Mouse (Mus musculus): ENCODE measurements around the gene Crlf2. TPM values are rescaled to one million over a fixed set of nuclear protein-coding genes. Genes with fewer than 3 reads are reported as not detected.

Gene Crlf2
- 9.3 and 18.1 TPM in 2 replicates for polyA plus RNA-seq (2014; fragmentation: Nextera tagmentation; extraction: Ambion mirVana)

DNA sequence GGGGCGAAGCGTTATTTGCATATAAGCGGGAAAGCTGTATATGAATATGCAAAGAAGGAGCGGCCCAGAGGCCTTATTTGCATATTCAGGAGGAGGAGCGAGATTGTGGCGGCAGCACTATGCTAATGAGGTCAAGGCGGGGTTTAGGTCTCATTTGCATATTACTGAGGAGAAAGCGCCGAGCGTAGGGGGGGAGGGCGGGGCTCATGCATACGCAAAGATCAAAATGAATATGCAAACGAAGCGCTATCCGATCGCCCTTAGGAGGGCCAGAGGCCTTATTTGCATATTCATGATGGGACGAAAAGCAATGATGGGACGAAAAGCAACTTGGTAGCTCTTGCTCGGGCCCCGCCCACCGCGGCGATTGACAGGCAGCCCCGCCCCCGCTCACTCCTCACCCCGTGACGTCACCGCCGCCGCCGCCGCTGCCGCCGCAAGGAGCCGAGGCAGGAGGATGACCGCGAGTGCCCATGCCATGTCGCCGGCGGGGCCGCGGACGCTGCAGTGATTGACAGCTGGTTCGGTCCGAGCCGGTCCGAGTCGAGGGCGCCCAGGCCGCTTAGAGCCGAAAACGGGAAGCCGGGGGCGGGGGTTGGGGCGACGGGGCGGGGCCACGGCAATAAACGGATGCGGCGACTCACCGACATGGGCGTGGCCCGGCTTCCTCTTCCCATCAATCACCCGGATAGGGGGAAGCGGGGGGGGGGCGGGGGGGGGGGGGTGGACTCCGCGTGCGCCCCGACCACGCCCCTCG is at the start of gene Crlf2:
Gene Crlf2, minus strand, starts transcription at position 590 of the 757 bp plus-strand sequence.
- peak within 1 kb of the TSS; percentile 96 for H3K27ac ChIP-seq (replicated peaks; ENCODE audit: low read depth, low read length)
- peaks cover 29% of the 10 kb centered on the region for H3K9me3 ChIP-seq (ENCODE audit: control insufficient read depth, low read length)
- 0 out of 2 replicates have a peak, but pooled peaks cover 3% of the 10 kb centered on the region for H3K36me3 ChIP-seq (ENCODE audit: control insufficient read depth, insufficient read depth, low read length)
- H3K27me3 ChIP-seq (ENCODE audit: control insufficient read depth, insufficient read depth, low read length) = no peaks in the 10 kb centered on the region
- no peaks in the 10 kb centered on the region for H3K4me1 ChIP-seq (ENCODE audit: control insufficient read depth, insufficient read depth, low read length)
- under 1% methylated on average over 67 of the region's 73 CpGs for WGBS
- peak within 1 kb of the TSS; percentile 56 for H3K4me3 ChIP-seq (replicated peaks; ENCODE audit: low read depth, low read length)
- ATAC-seq (ENCODE audit: low FRiP score, low TSS enrichment) (peak; percentile 71), DNase-seq (peak; percentile 96)
- H3K4me2 ChIP-seq (ENCODE audit: low read length) = peak within 1 kb of the TSS; percentile 48
- H3K9ac ChIP-seq (replicated peaks; ENCODE audit: low read length) = no peak within 1 kb of the TSS; the same call in 1 of the 2 replicates

- Histone ChIP-seq H3K36me3 (ENCODE audit: control insufficient read depth, insufficient read depth, low read length) (no peaks in the 10 kb centered on the region), H3K4me3 (replicated peaks; ENCODE audit: low read depth, low read length) (no peak overlapping the region), H3K9ac (replicated peaks; ENCODE audit: low read length) (no peak overlapping the region), H3K27me3 (ENCODE audit: control insufficient read depth, insufficient read depth, low read length) (no peaks in the 10 kb centered on the region), H3K9me3 (ENCODE audit: control insufficient read depth, low read length) (peaks cover 30% of the 10 kb centered on the region), H3K4me1 (ENCODE audit: control insufficient read depth, insufficient read depth, low read length) (no peaks in the 10 kb centered on the region), H3K4me2 (ENCODE audit: low read length) (no peak overlapping the region), H3K27ac (replicated peaks; ENCODE audit: low read depth, low read length) (no peak overlapping the region)
- 49% methylated on average over 1 of the region's 1 CpGs for WGBS
- ATAC-seq (ENCODE audit: low FRiP score, low TSS enrichment) (no peak), DNase-seq (peak; percentile 65)
These were observed 43.8 kb upstream of the Crlf2 start for GRCm38 (mm10) chr5:109602585-109602984.

DNA sequence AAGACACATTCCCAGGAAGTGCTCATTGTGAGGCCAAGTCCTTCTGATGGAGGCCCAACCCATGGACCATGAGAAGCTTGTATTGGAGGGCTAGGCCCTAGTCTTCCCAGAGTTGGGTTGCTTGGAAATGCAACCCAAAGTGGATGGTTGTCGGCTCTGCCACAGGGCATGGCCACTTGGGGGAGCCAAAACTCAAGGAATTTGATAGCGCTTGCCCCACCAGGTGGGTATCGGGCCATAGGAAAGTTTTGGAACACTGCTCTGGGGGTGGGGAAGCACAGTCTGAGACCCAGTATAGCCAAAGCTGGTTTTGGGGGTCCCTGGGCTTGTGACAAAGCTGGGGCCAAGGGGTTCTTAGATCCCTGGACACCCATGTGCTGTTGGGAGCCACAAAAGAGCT is 42.3 kb upstream of the Crlf2 start:
- no peak for ATAC-seq (ENCODE audit: low FRiP score, low TSS enrichment)
- 32% methylated on average over 3 of the region's 3 CpGs for WGBS
- peak; percentile 39 for DNase-seq
- Histone ChIP-seq H3K27ac (replicated peaks; ENCODE audit: low read depth, low read length) (no peak overlapping the region), H3K4me1 (ENCODE audit: control insufficient read depth, insufficient read depth, low read length) (no peaks in the 10 kb centered on the region), H3K36me3 (ENCODE audit: control insufficient read depth, insufficient read depth, low read length) (no peaks in the 10 kb centered on the region), H3K4me3 (replicated peaks; ENCODE audit: low read depth, low read length) (no peak overlapping the region), H3K27me3 (ENCODE audit: control insufficient read depth, insufficient read depth, low read length) (no peaks in the 10 kb centered on the region), H3K4me2 (ENCODE audit: low read length) (no peak overlapping the region), H3K9ac (replicated peaks; ENCODE audit: low read length) (no peak overlapping the region), H3K9me3 (ENCODE audit: control insufficient read depth, low read length) (peaks cover 44% of the 10 kb centered on the region)

- no peak overlapping the region for H3K4me2 ChIP-seq (ENCODE audit: low read length)
- H3K27ac ChIP-seq (replicated peaks; ENCODE audit: low read depth, low read length) = no peak overlapping the region
- H3K9me3 ChIP-seq (ENCODE audit: control insufficient read depth, low read length) = peaks cover 42% of the 10 kb centered on the region
- DNase-seq (no peak), ATAC-seq (ENCODE audit: low FRiP score, low TSS enrichment) (no peak)
- no peak overlapping the region for H3K4me3 ChIP-seq (replicated peaks; ENCODE audit: low read depth, low read length)
- no peaks in the 10 kb centered on the region for H3K4me1 ChIP-seq (ENCODE audit: control insufficient read depth, insufficient read depth, low read length)
- no peaks in the 10 kb centered on the region for H3K36me3 ChIP-seq (ENCODE audit: control insufficient read depth, insufficient read depth, low read length)
- H3K27me3 ChIP-seq (ENCODE audit: control insufficient read depth, insufficient read depth, low read length) = no peaks in the 10 kb centered on the region
- H3K9ac ChIP-seq (replicated peaks; ENCODE audit: low read length) = no peak overlapping the region
These were observed 40.1 kb upstream of the Crlf2 start for GRCm38 (mm10) chr5:109598876-109599275.

DNA sequence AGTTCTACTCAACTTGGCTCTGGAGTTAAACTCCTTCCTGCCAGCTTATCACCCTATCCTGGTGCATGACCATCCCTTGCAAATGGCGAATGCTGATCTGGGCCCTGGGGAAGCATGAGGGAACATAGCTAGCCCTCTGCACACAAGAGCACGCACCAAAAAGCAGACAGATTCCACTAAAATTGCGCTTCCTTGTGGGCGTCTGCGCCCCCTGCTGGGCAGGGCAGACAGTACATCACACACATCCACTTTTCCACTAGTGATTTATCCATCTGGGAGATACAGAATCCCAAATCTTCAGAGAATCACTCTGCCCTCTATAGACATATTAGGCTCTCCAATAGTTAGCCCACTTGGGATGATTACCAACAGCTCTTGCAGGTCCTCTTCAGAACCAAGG is 37.9 kb upstream of the Crlf2 start:
- H3K4me1 ChIP-seq (ENCODE audit: control insufficient read depth, insufficient read depth, low read length) = no peaks in the 10 kb centered on the region
- no peak overlapping the region for H3K4me2 ChIP-seq (ENCODE audit: low read length)
- WGBS = 45% methylated on average over 5 of the region's 5 CpGs

DNA sequence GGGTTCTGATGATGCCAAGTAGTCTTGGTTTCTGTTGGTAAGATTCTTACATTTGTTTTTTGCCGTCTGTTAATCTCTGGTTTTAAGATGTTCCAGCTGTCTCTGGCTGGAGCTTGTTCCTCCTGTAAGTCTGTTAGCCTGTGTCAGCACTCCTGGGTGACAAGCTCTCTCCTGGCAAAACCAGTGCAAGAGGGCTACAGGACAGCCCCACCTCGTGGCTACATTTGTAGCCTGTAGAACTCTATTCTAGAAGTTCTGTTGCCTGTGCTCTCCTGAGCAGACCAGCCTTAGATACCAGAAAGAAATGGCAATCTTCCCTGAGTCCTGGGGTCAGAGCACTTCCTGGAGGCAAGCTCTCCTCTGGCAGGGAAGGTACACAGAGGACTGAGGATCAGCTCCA is 4.0 kb upstream of the Crlf2 start:
- no peak for ATAC-seq (ENCODE audit: low FRiP score, low TSS enrichment)
- Histone ChIP-seq H3K27me3 (ENCODE audit: control insufficient read depth, insufficient read depth, low read length) (no peaks in the 10 kb centered on the region), H3K27ac (replicated peaks; ENCODE audit: low read depth, low read length) (no peak overlapping the region), H3K9ac (replicated peaks; ENCODE audit: low read length) (no peak overlapping the region), H3K4me3 (replicated peaks; ENCODE audit: low read depth, low read length) (no peak overlapping the region), H3K9me3 (ENCODE audit: control insufficient read depth, low read length) (no peaks in the 10 kb centered on the region), H3K4me2 (ENCODE audit: low read length) (no peak overlapping the region), H3K36me3 (ENCODE audit: control insufficient read depth, insufficient read depth, low read length) (no peaks in the 10 kb centered on the region), H3K4me1 (ENCODE audit: control insufficient read depth, insufficient read depth, low read length) (no peaks in the 10 kb centered on the region)
- no peak for DNase-seq
- 68% methylated on average over 2 of the region's 2 CpGs for WGBS

More for the DNA sequence above, 37.9 kb upstream of the Crlf2 start:
- H3K36me3 ChIP-seq (ENCODE audit: control insufficient read depth, insufficient read depth, low read length) = no peaks in the 10 kb centered on the region
- no peak overlapping the region for H3K27ac ChIP-seq (replicated peaks; ENCODE audit: low read depth, low read length)
- ATAC-seq (ENCODE audit: low FRiP score, low TSS enrichment) (no peak), DNase-seq (no peak)
- H3K9ac ChIP-seq (replicated peaks; ENCODE audit: low read length) = no peak overlapping the region
- no peaks in the 10 kb centered on the region for H3K27me3 ChIP-seq (ENCODE audit: control insufficient read depth, insufficient read depth, low read length)
- H3K9me3 ChIP-seq (ENCODE audit: control insufficient read depth, low read length) = peaks cover 31% of the 10 kb centered on the region
- H3K4me3 ChIP-seq (replicated peaks; ENCODE audit: low read depth, low read length) = no peak overlapping the region

DNA sequence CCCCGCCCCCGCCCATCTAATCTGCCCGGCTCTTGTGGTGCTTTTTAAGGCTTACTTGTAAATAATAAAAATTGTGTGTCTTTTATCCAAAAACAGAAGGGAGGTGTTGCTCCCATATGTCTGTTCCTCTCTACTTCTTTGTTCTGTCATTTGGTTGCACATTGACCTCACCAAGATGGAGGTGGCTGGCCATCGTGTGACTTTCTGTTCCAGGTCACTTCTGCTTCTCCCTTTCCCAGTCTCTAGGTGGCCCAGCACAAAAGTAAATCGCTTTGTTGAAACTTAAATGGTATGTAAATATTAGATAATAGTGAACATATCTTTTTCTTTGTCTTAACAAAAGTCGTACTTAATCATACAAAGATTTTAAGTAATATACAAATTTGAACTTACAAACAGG is 398 bp upstream of the Crlf2 start:
- Histone ChIP-seq H3K4me1 (ENCODE audit: control insufficient read depth, insufficient read depth, low read length) (no peaks in the 10 kb centered on the region), H3K27ac (replicated peaks; ENCODE audit: low read depth, low read length) (peak overlapping the region; percentile 96), H3K4me2 (ENCODE audit: low read length) (peak overlapping the region; percentile 48), H3K9ac (replicated peaks; ENCODE audit: low read length) (no peak overlapping the region; the same call in 1 of the 2 replicates), H3K4me3 (replicated peaks; ENCODE audit: low read depth, low read length) (peak overlapping the region; percentile 56), H3K9me3 (ENCODE audit: control insufficient read depth, low read length) (peaks cover 24% of the 10 kb centered on the region), H3K36me3 (ENCODE audit: control insufficient read depth, insufficient read depth, low read length) (0 out of 2 replicates have a peak, but pooled peaks cover 3% of the 10 kb centered on the region), H3K27me3 (ENCODE audit: control insufficient read depth, insufficient read depth, low read length) (no peaks in the 10 kb centered on the region)
- ATAC-seq (ENCODE audit: low FRiP score, low TSS enrichment) (no peak), DNase-seq (no peak)
- 27% methylated on average over 6 of the region's 6 CpGs for WGBS

DNA sequence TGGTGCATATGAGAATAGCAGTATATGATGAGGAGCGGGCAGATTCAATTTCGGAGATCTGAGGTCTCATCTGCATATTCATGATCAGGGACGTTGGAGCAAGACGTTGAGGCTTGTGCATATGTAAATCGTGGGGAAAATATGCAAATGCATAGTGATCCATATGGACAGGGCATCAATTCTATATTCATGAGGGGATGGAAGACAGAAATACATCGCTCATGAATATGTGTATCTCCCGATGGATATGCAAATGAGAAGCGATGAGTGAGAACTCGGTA is 730 bp downstream of the Crlf2 start:
- no peaks in the 10 kb centered on the region for H3K4me1 ChIP-seq (ENCODE audit: control insufficient read depth, insufficient read depth, low read length)
- H3K36me3 ChIP-seq (ENCODE audit: control insufficient read depth, insufficient read depth, low read length) = 0 out of 2 replicates have a peak, but pooled peaks cover 3% of the 10 kb centered on the region
- H3K4me2 ChIP-seq (ENCODE audit: low read length) = peak overlapping the region; percentile 48
- H3K9ac ChIP-seq (replicated peaks; ENCODE audit: low read length) = no peak overlapping the region; the same call in 1 of the 2 replicates
- H3K9me3 ChIP-seq (ENCODE audit: control insufficient read depth, low read length) = peaks cover 34% of the 10 kb centered on the region
- H3K27me3 ChIP-seq (ENCODE audit: control insufficient read depth, insufficient read depth, low read length) = no peaks in the 10 kb centered on the region
- WGBS = 1% methylated on average over 9 of the region's 9 CpGs
- no peak for DNase-seq
- H3K4me3 ChIP-seq (replicated peaks; ENCODE audit: low read depth, low read length) = peak overlapping the region; percentile 56
- no peak for ATAC-seq (ENCODE audit: low FRiP score, low TSS enrichment)
- peak overlapping the region; percentile 96 for H3K27ac ChIP-seq (replicated peaks; ENCODE audit: low read depth, low read length)

All from midbrain, embryonic 14.5 days (tissue).